Mouse (Mus musculus) gastrocnemius, adult 2 months (tissue): ENCODE data around the gene Senp5. TPM values are rescaled to one million over a fixed set of nuclear protein-coding genes. Genes with fewer than 3 reads are reported as not detected.

ENCODE experiments used
- DNase-seq: peaks from one replicate; pipeline ENCODE4 v3.0.0; 2022
- H3K27ac ChIP-seq: fragments of 200-600 bp; 2 replicates; pipeline ENCODE4 v1.8.1; 2022; ENCODE audit warnings: mild to moderate bottlenecking
- H3K4me3 ChIP-seq: fragments of 200-600 bp; 2 replicates; pipeline ENCODE4 v1.8.1; 2022; ENCODE audit warnings: mild to moderate bottlenecking, moderate library complexity
- CTCF ChIP-seq: fragments of 200-600 bp; IDR thresholded peaks from 2 replicates; pipeline ENCODE4 v1.8.1; 2022; ENCODE audit warnings: antibody characterized with exemption, mild to moderate bottlenecking, moderate library complexity
- intact Hi-C: fragments of 180-260 bp; cut with DNase I; formaldehyde crosslinking; loops from one replicate; pipeline ENCODE4 v1.15.1; 2025
- long read RNA-seq, 2 experiments: library from polyadenylated mRNA; stranded (forward); transcript quantifications; one replicate each; pipeline ENCODE4 v2.0.0; 2021
- total RNA-seq, 2 experiments: library from RNA; stranded (reverse); gene quantifications; 2 replicates each; pipeline ENCODE4 v1.2.3; 2021

The Senp5 gene
- 10 to 100 TPM; 10.3 to 12.8 TPM for total RNA-seq
- long read RNA-seq, experiment 1, full-length matches to known transcripts = 1 of 3 reads
- long read RNA-seq, experiment 1, partial matches to known transcripts = 0 of 3 reads
- long read RNA-seq, experiment 1, other reads (novel, unspliced or antisense) = 2 of 3 reads
- long read RNA-seq, experiment 2, full-length matches to known transcripts = 1 of 6 reads
- long read RNA-seq, experiment 2, partial matches to known transcripts = 2 of 6 reads
- long read RNA-seq, experiment 2, other reads (novel, unspliced or antisense) = 3 of 6 reads

- Histone ChIP-seq H3K4me3 (peak within 1 kb of the TSS; percentile 99), H3K27ac (peak within 1 kb of the TSS; percentile 85)
- peak; percentile 34 for TF ChIP-seq CTCF
- intact Hi-C loops = loop anchor here (2.0 kb wide), 2 partner anchors 54 to 76 kb away; partner anchors contain the start of genes 0610012G03Rik, Ncbp2 and Pak2
- DNase-seq = peak; percentile 95
Measured at GRCm38 (mm10) chr16:32002509-32003477, at the start of gene Senp5. Gene Senp5 (minus strand): TSS chr16:32003287.

GRCm38 (mm10) chr16:32042367-32042766 is 39.3 kb upstream of the Senp5 start:
- no peak overlapping the region for H3K27ac ChIP-seq
- intact Hi-C loops = no loop called here
- no peak overlapping the region for H3K4me3 ChIP-seq
- peak; percentile 57 for TF ChIP-seq CTCF
- no peak for DNase-seq

- intact Hi-C loops = no loop called here
- DNase-seq = no peak
- no peak overlapping the region for H3K4me3 ChIP-seq
- no peak for TF ChIP-seq CTCF
- no peak overlapping the region for H3K27ac ChIP-seq
Measured at GRCm38 (mm10) chr16:32019678-32020077, 16.6 kb upstream of the Senp5 start.

- no peak overlapping the region for H3K4me3 ChIP-seq
- intact Hi-C loops = no loop called here
- no peak overlapping the region for H3K27ac ChIP-seq
- no peak for TF ChIP-seq CTCF
- no peak for DNase-seq
Measured at GRCm38 (mm10) chr16:32010330-32010729, 7.2 kb upstream of the Senp5 start.

- H3K27ac ChIP-seq = no peak overlapping the region
- intact Hi-C loops = no loop called here
- TF ChIP-seq CTCF = no peak
Measured at GRCm38 (mm10) chr16:32009913-32010312, 6.8 kb upstream of the Senp5 start.

GRCm38 (mm10) chr16:32008529-32009293 is 5.6 kb upstream of the Senp5 start:
- Histone ChIP-seq H3K4me3 (no peak overlapping the region), H3K27ac (no peak overlapping the region)
- TF ChIP-seq CTCF = no peak
- no peak for DNase-seq
- intact Hi-C loops = no loop called here

More at GRCm38 (mm10) chr16:32009913-32010312, 6.8 kb upstream of the Senp5 start:
- DNase-seq = no peak
- no peak overlapping the region for H3K4me3 ChIP-seq

GRCm38 (mm10) chr16:32004731-32005130 is 1.6 kb upstream of the Senp5 start:
- no peak for DNase-seq

GRCm38 (mm10) chr16:31996371-31996770 is 6.7 kb downstream of the Senp5 start:
- Histone ChIP-seq H3K27ac (no peak overlapping the region), H3K4me3 (no peak overlapping the region)
- intact Hi-C loops = no loop called here
- DNase-seq = no peak
- TF ChIP-seq CTCF = no peak

More at GRCm38 (mm10) chr16:32004731-32005130, 1.6 kb upstream of the Senp5 start:
- TF ChIP-seq CTCF = no peak
- H3K4me3 ChIP-seq = no peak overlapping the region
- H3K27ac ChIP-seq = no peak overlapping the region
- intact Hi-C loops = no loop called here

- Histone ChIP-seq H3K27ac (no peak overlapping the region), H3K4me3 (no peak overlapping the region)
- intact Hi-C loops = no loop called here
- no peak for DNase-seq
- TF ChIP-seq CTCF = no peak
Measured at GRCm38 (mm10) chr16:31993946-31994345, 9.1 kb downstream of the Senp5 start.

GRCm38 (mm10) chr16:31993195-31993594 is 9.9 kb downstream of the Senp5 start:
- Histone ChIP-seq H3K4me3 (no peak overlapping the region), H3K27ac (no peak overlapping the region)
- no peak for TF ChIP-seq CTCF
- intact Hi-C loops = no loop called here
- DNase-seq = no peak

- DNase-seq = no peak
- intact Hi-C loops = no loop called here
- H3K27ac ChIP-seq = no peak overlapping the region
- no peak overlapping the region for H3K4me3 ChIP-seq
- peak; percentile 24; the same call in 1 of the 2 replicates for TF ChIP-seq CTCF
Measured at GRCm38 (mm10) chr16:31992039-31992438, 11.0 kb downstream of the Senp5 start.

- intact Hi-C loops = no loop called here
- no peak overlapping the region for H3K4me3 ChIP-seq
- TF ChIP-seq CTCF = peak; percentile 12; the same call in 1 of the 2 replicates
- no peak overlapping the region for H3K27ac ChIP-seq
- DNase-seq = no peak
Measured at GRCm38 (mm10) chr16:31980946-31981345, 22.1 kb downstream of the Senp5 start.
